Mouse (Mus musculus) olfactory bulb, adult 2 months (tissue): ENCODE measurements at regions not wholly inside any gene's neighbourhood (a gene's known extent, or its start where the extent isn't known, plus 50 kb on each side); places are given as distances from the start of the nearest gene placed in this dataset.

Source experiments
- H3K27ac ChIP-seq: fragments of 200-500 bp; 2 replicates; pipeline ENCODE4 v1.5.1; 2012; ENCODE audit warnings: low read depth, low read length; ENCODE audit not compliant: insufficient read depth
- H3K4me1 ChIP-seq: fragments of 200-500 bp; 2 replicates; pipeline ENCODE4 v1.6.1; 2012; ENCODE audit warnings: low read length; ENCODE audit not compliant: control insufficient read depth, insufficient read depth
- H3K4me3 ChIP-seq: fragments of 200-500 bp; 2 replicates; pipeline ENCODE4 v1.5.1; 2012; ENCODE audit warnings: mild to moderate bottlenecking, low read depth, low read length, moderate library complexity; ENCODE audit not compliant: insufficient read depth
- CTCF ChIP-seq: fragments of 200-500 bp; IDR thresholded peaks from 2 replicates; pipeline ENCODE4 v1.5.1; 2012; ENCODE audit warnings: low read depth, mild to moderate bottlenecking, low read length, moderate library complexity; ENCODE audit not compliant: insufficient read depth
- POLR2A ChIP-seq: fragments of 200-500 bp; IDR thresholded peaks from 2 replicates; pipeline ENCODE4 v1.6.1; 2012; ENCODE audit warnings: mild to moderate bottlenecking, low read depth, low read length, moderate library complexity; ENCODE audit not compliant: insufficient read depth
- WGBS: fragments of 180-500 bp; shearing (Covaris S2); methylation state at CpG from one replicate; pipeline ENCODE4 v1.1.7; 2018; 5-methylcytosine and 5-hydroxymethylcytosine counted together

- TF ChIP-seq CTCF (no peak), POLR2A (no peak)
- 91% methylated on average over 20 of the region's 20 CpGs for WGBS
- 0 out of 2 replicates have a peak, but pooled peaks cover 3% of the 10 kb centered on the region for H3K4me1 ChIP-seq
- H3K27ac ChIP-seq, result no peak overlapping the region
- no peak overlapping the region for H3K4me3 ChIP-seq
Measured at GRCm38 (mm10) chr15:94025239-94025971, 429.7 kb upstream of the Prickle1 start.

- TF ChIP-seq POLR2A (no peak), CTCF (no peak)
- Histone ChIP-seq H3K27ac (no peak overlapping the region), H3K4me3 (no peak overlapping the region), H3K4me1 (0 out of 2 replicates have a peak, but pooled peaks cover 3% of the 10 kb centered on the region)
- WGBS, result 74% methylated on average over 3 of the region's 3 CpGs
Measured at GRCm38 (mm10) chr15:94024806-94025205, 429.1 kb upstream of the Prickle1 start.

GRCm38 (mm10) chr15:94024126-94024730 lies 428.5 kb upstream of the Prickle1 start:
- Histone ChIP-seq H3K4me3 (no peak overlapping the region), H3K4me1 (0 out of 2 replicates have a peak, but pooled peaks cover 3% of the 10 kb centered on the region), H3K27ac (no peak overlapping the region)
- TF ChIP-seq CTCF (no peak), POLR2A (no peak)
- WGBS, result 69% methylated on average over 4 of the region's 4 CpGs

GRCm38 (mm10) chr15:94023501-94023900 lies 427.8 kb upstream of the Prickle1 start:
- TF ChIP-seq POLR2A, result no peak
- no peak for TF ChIP-seq CTCF
- no peak overlapping the region for H3K4me3 ChIP-seq
- WGBS, result 71% methylated on average over 4 of the region's 4 CpGs
- H3K4me1 ChIP-seq, result 0 out of 2 replicates have a peak, but pooled peaks cover 3% of the 10 kb centered on the region
- no peak overlapping the region for H3K27ac ChIP-seq

- WGBS, result 50% methylated on average over 9 of the region's 9 CpGs
- Histone ChIP-seq H3K4me3 (no peak overlapping the region), H3K27ac (no peak overlapping the region), H3K4me1 (no peaks in the 10 kb centered on the region)
- TF ChIP-seq CTCF, result no peak
- TF ChIP-seq POLR2A, result no peak
Measured at GRCm38 (mm10) chr15:94017814-94018213, 422.1 kb upstream of the Prickle1 start.

- WGBS, result 28% methylated on average over 4 of the region's 4 CpGs
- TF ChIP-seq POLR2A (no peak), CTCF (no peak)
- Histone ChIP-seq H3K27ac (peak overlapping the region; percentile 95), H3K4me1 (peaks cover 4% of the 10 kb centered on the region), H3K4me3 (no peak overlapping the region)
Measured at GRCm38 (mm10) chr15:94011499-94011898, 415.8 kb upstream of the Prickle1 start.

GRCm38 (mm10) chr15:94006082-94006481 lies 410.4 kb upstream of the Prickle1 start:
- no peak overlapping the region for H3K4me3 ChIP-seq
- no peaks in the 10 kb centered on the region for H3K4me1 ChIP-seq
- no peak for TF ChIP-seq POLR2A
- no peak for TF ChIP-seq CTCF
- H3K27ac ChIP-seq, result no peak overlapping the region
- 93% methylated on average over 5 of the region's 5 CpGs for WGBS

- 54% methylated on average over 4 of the region's 4 CpGs for WGBS
Measured at GRCm38 (mm10) chr15:94004911-94005310, 409.2 kb upstream of the Prickle1 start.

GRCm38 (mm10) chr15:94003145-94003544 lies 407.5 kb upstream of the Prickle1 start:
- H3K27ac ChIP-seq, result no peak overlapping the region
- WGBS, result 80% methylated on average over 7 of the region's 7 CpGs
- H3K4me3 ChIP-seq, result no peak overlapping the region
- TF ChIP-seq CTCF (no peak), POLR2A (no peak)
- H3K4me1 ChIP-seq, result no peaks in the 10 kb centered on the region

More at GRCm38 (mm10) chr15:94004911-94005310, 409.2 kb upstream of the Prickle1 start:
- no peak overlapping the region for H3K27ac ChIP-seq
- TF ChIP-seq POLR2A (no peak), CTCF (no peak)
- H3K4me3 ChIP-seq, result no peak overlapping the region
- H3K4me1 ChIP-seq, result no peaks in the 10 kb centered on the region

- H3K4me1 ChIP-seq, result no peaks in the 10 kb centered on the region
- no peak overlapping the region for H3K4me3 ChIP-seq
- 0 out of 2 replicates have a peak overlapping the region, but pooled peaks have one; percentile 13 for H3K27ac ChIP-seq
- no peak for TF ChIP-seq CTCF
- TF ChIP-seq POLR2A, result no peak
- 20% methylated on average over 4 of the region's 4 CpGs for WGBS
Measured at GRCm38 (mm10) chr15:93994542-93994941, 398.9 kb upstream of the Prickle1 start.
